Comparison of ENCODE assay signal across 7 mouse cellular contexts in the genomic region with DNA sequence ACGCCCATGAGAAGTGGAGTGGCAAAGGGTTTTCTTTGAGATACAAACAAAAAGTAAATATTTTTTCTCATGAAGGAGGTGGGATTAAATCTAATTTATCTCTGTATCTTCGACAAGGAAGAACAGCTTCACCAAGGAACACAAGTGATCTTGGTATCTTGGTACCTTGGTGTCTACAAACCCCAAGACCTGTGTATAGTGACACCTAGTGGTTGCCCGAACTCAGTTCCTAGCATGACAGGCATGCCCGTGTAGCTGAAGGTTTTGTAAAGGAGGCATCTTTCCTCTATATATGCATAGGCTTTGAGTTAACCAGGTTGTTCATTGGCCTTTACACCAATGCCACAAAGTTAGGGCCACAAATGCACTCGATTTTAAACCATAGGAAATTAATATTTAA. TPM values are rescaled to one million over a fixed set of nuclear protein-coding genes. Genes with fewer than 3 reads are reported as not detected.
DNase-seq lines count a peak whose midpoint lies in the region; ATAC-seq and TF ChIP-seq lines count a peak whose summit lies in the region.

No protein-coding gene starts in this region.

- 0 out of 2 replicates have a peak, but pooled peaks have one; percentile 41 for ATAC-seq in liver, embryonic 14.5 days (ENCODE audit: insufficient read depth)

- TF ChIP-seq EP300 in liver, embryonic 14.5 days (IDR thresholded peaks at IDR 0.05; ENCODE audit: low read depth), result no peak

- H3K9ac ChIP-seq in liver, embryonic 14.5 days (replicated peaks), result no peak overlapping the region

- no peak overlapping the region for H3K4me2 ChIP-seq in liver, embryonic 14.5 days (ENCODE audit: low read depth)

- H3K27me3 ChIP-seq in E14TG2a.4 (ENCODE audit: insufficient read depth, low read length), result no peaks in the 10 kb centered on the region
- H3K27me3 ChIP-seq in liver, embryonic 14.5 days (ENCODE audit: control insufficient read depth, insufficient read depth, low read length), result no peaks in the 10 kb centered on the region

- DNase-seq in R1 (ENCODE audit: low read depth, low spot score), result peak; percentile 57
- DNase-seq in cerebellum, postnatal 10 days, result peak; percentile 86 to 89
- DNase-seq in frontal cortex, postnatal 36 days (ENCODE audit: low spot score in 2 of 2), result peak; percentile 54 to 82
- DNase-seq in kidney, postnatal 36 days, result peak; percentile 61 to 74
- peak; percentile 9 to 31 (median 9) for DNase-seq in liver, embryonic 14.5 days (ENCODE audit: low read depth in 3 of 3, low spot score in 3 of 3)
- peak; percentile 73 for DNase-seq in retina, postnatal 1 day

- peaks cover 5% of the 10 kb centered on the region; the same call in 1 of the 2 replicates for H3K9me3 ChIP-seq in E14TG2a.4 (ENCODE audit: low read length)
- H3K9me3 ChIP-seq in liver, embryonic 14.5 days (ENCODE audit: control insufficient read depth, low read length), result no peaks in the 10 kb centered on the region

- no peak overlapping the region for H3K4me3 ChIP-seq in E14TG2a.4 (replicated peaks; ENCODE audit: low read length)
- H3K4me3 ChIP-seq in liver, embryonic 14.5 days (ENCODE audit: insufficient read depth in 1 of 2, low read depth in 2 of 2, low read length in 2 of 2), result no peak overlapping the region

- H3K4me1 ChIP-seq in E14TG2a.4 (replicated peaks; ENCODE audit: low read depth, low read length), result no peaks in the 10 kb centered on the region
- 0 out of 4 replicates have a peak, but pooled peaks cover 0 to 2% of the 10 kb centered on the region in 2 experiments for H3K4me1 ChIP-seq in liver, embryonic 14.5 days (replicated peaks; ENCODE audit: control insufficient read depth in 2 of 2, insufficient read depth in 2 of 2, low read length in 1 of 2)

- no peaks in the 10 kb centered on the region for H3K36me3 ChIP-seq in E14TG2a.4 (ENCODE audit: insufficient read depth, low read length)
- H3K36me3 ChIP-seq in liver, embryonic 14.5 days (replicated peaks; ENCODE audit: control insufficient read depth, insufficient read depth, low read depth), result no peaks in the 10 kb centered on the region

- TF ChIP-seq CTCF in E14TG2a.4 (conservative IDR thresholded peaks at IDR 0.05; ENCODE audit: low read length), result peak; percentile 58
- TF ChIP-seq CTCF in liver, embryonic 14.5 days (IDR thresholded peaks at IDR 0.05; ENCODE audit: low read depth), result peak; percentile 73

- 18% methylated on average over 5 of the region's 5 CpGs for WGBS in liver, embryonic 14.5 days (ENCODE audit: insufficient replicate concordance)

- H3K27ac ChIP-seq in liver, embryonic 14.5 days, result no peak overlapping the region

RNA-seq across cellular contexts. Expression of a gene that starts 36.8 kb away (rescaled TPM):
- 0.77 and 0.95 TPM in 2 replicates for polyA plus RNA-seq in liver, embryonic 14.5 days (2012; rRNA removed)
- 0.47 and 0.74 TPM in 2 replicates for polyA plus RNA-seq in liver, embryonic 14.5 days (2014; fragmentation: Nextera tagmentation; extraction: Ambion mirVana)

Comparison
In these comparisons a context has a peak if more than half of its experiments do, and no peak if none do; other contexts are left out.
1. DNase-seq: peak in every context shown above with its lines; median percentile 88 in cerebellum, postnatal 10 days; 73 in retina, postnatal 1 day; 68 in frontal cortex, postnatal 36 days; 68 in kidney, postnatal 36 days; 57 in R1; 9 in liver, embryonic 14.5 days.